In the genomic region with DNA sequence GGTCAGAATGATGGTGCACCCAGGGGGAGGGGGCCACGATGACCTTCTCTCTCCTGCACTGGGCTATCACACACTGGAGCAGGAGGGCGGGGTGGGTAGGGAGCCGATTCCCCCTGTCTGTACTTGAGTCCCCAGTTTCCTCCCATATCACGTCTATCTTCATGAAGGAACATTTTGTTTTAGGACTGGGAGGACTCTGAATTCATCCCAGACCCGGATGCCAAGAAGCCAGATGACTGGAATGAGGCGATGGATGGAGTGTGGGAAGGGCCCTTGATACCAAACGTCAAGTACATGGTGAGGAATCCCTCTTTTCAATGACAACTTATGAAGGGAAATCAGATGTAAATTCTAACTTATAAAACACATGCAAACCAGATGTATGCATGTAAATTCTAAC, we compare ENCODE assay signal across 31 mouse cellular contexts. TPM values are rescaled to one million over a fixed set of nuclear protein-coding genes. Genes with fewer than 3 reads are reported as not detected.
DNase-seq lines count a peak whose midpoint lies in the region; ATAC-seq and TF ChIP-seq lines count a peak whose summit lies in the region.
"Had no signal": no experiment of that assay in that cellular context is flagged by ENCODE, and none has a peak within 500 bp of the region (broad histone marks: within the 10 kb centered on the region; RNA-seq: fewer than 3 reads in every experiment).

No protein-coding gene starts in this region.

- TF ChIP-seq POLR2A in heart, adult 2 months (IDR thresholded peaks at IDR 0.05; ENCODE audit: insufficient read depth, low read depth, low read length), result no peak

- no peak overlapping the region for H3K27ac ChIP-seq in heart, embryonic 12.5 days (ENCODE audit: poor library complexity, severe bottlenecking)
- no peak overlapping the region; the same call in none of the 2 replicates for H3K27ac ChIP-seq in heart, adult 2 months
- H3K27ac ChIP-seq in midbrain, embryonic 10.5 days (replicated peaks), result no peak overlapping the region
- H3K27ac ChIP-seq: embryonic facial prominence, embryonic 10.5 days; embryonic facial prominence, embryonic 13.5 days; forebrain, embryonic 12.5 days; forebrain, embryonic 15.5 days; hindbrain, embryonic 14.5 days; hindbrain, postnatal 0 days had no signal

- 65% methylated on average over 7 of the region's 7 CpGs for whole genome bisulfite sequencing in heart, embryonic 12.5 days
- WGBS in heart, adult 2 months, result 66% methylated on average over 7 of the region's 7 CpGs
- WGBS in midbrain, embryonic 10.5 days, result 87% methylated on average over 7 of the region's 7 CpGs

- no peak for TF ChIP-seq EP300 in heart, adult 2 months (IDR thresholded peaks at IDR 0.05; ENCODE audit: insufficient read depth, low read depth, low read length)

- no peak overlapping the region for H3K4me3 ChIP-seq in heart, embryonic 12.5 days
- no peak overlapping the region for H3K4me3 ChIP-seq in heart, adult 2 months
- H3K4me3 ChIP-seq in midbrain, embryonic 10.5 days, result no peak overlapping the region
- H3K4me3 ChIP-seq: embryonic facial prominence, embryonic 10.5 days; embryonic facial prominence, embryonic 13.5 days; erythroblast, embryonic 14.5 days; forebrain, embryonic 12.5 days; forebrain, embryonic 15.5 days had no signal

- no peak for ATAC-seq in heart, embryonic 12.5 days (ENCODE audit: insufficient number of reproducible peaks, low FRiP score)
- ATAC-seq: forebrain, embryonic 15.5 days; hindbrain, postnatal 0 days; inflammation-experienced regulatory T-cells, adult 6 months; intestine, embryonic 16.5 days had no signal

- no peak overlapping the region for H3K4me2 ChIP-seq in heart, embryonic 12.5 days
- H3K4me2 ChIP-seq: embryonic facial prominence, embryonic 13.5 days; forebrain, embryonic 12.5 days; forebrain, embryonic 15.5 days; hindbrain, embryonic 14.5 days had no signal

- peaks cover 13% of the 10 kb centered on the region; the same call in 1 of the 2 replicates for H3K4me1 ChIP-seq in heart, embryonic 12.5 days (replicated peaks)
- H3K4me1 ChIP-seq in heart, adult 2 months (ENCODE audit: control insufficient read depth, insufficient read depth, low read length), result peaks cover 2% of the 10 kb centered on the region; the same call in 1 of the 2 replicates
- peaks cover 9% of the 10 kb centered on the region; the same call in 1 of the 2 replicates for H3K4me1 ChIP-seq in midbrain, embryonic 10.5 days
- H3K4me1 ChIP-seq: forebrain, embryonic 12.5 days had no signal

- H3K36me3 ChIP-seq in heart, embryonic 12.5 days, result no peaks in the 10 kb centered on the region
- no peaks in the 10 kb centered on the region for H3K36me3 ChIP-seq in heart, adult 2 months (ENCODE audit: control insufficient read depth, insufficient read depth, low read length)
- H3K36me3 ChIP-seq in midbrain, embryonic 10.5 days, result no peaks in the 10 kb centered on the region
- H3K36me3 ChIP-seq: embryonic facial prominence, embryonic 10.5 days; embryonic facial prominence, embryonic 13.5 days; forebrain, embryonic 12.5 days; forebrain, embryonic 15.5 days had no signal

- no peak overlapping the region for H3K9ac ChIP-seq in heart, embryonic 12.5 days
- H3K9ac ChIP-seq in heart, adult 2 months (ENCODE audit: low read depth, low read length), result no peak overlapping the region
- H3K9ac ChIP-seq: embryonic facial prominence, embryonic 13.5 days; forebrain, embryonic 12.5 days; forebrain, embryonic 15.5 days; hindbrain, embryonic 14.5 days had no signal

- no peaks in the 10 kb centered on the region for H3K27me3 ChIP-seq in heart, embryonic 12.5 days (replicated peaks)
- H3K27me3 ChIP-seq in heart, adult 2 months (ENCODE audit: control insufficient read depth, insufficient read depth, low read length), result no peaks in the 10 kb centered on the region
- no peaks in the 10 kb centered on the region for H3K27me3 ChIP-seq in midbrain, embryonic 10.5 days (ENCODE audit: low read depth, poor library complexity, severe bottlenecking)
- H3K27me3 ChIP-seq: embryonic facial prominence, embryonic 13.5 days; forebrain, embryonic 12.5 days; forebrain, embryonic 15.5 days had no signal

- H3K79me2 ChIP-seq in heart, adult 2 months (replicated peaks; ENCODE audit: control insufficient read depth, insufficient read depth, low read length), result no peaks in the 10 kb centered on the region

- TF ChIP-seq CTCF in heart, adult 2 months (IDR thresholded peaks at IDR 0.05), result no peak

- intact Hi-C loops in heart, postnatal 25 days (cut with DNase I), result no loop called here
- intact Hi-C loops in heart, adult 2 months (cut with DNase I), result no loop called here

- DNase-seq in heart, adult 11 months, result peak; percentile 98
- DNase-seq in heart, postnatal 25 days (ENCODE audit: low spot score), result peak; percentile 38
- no peak for DNase-seq in heart, adult 2 months
- DNase-seq in ES-CJ7 (ENCODE audit: low read depth, low spot score) (peak; percentile 59), ZHBTc4 (ENCODE audit: low read depth, low spot score) (peak; percentile 43)
- no peak for DNase-seq in midbrain, embryonic 10.5 days (ENCODE audit: low spot score)
- no peak for DNase-seq in thymus, postnatal 4 days
- DNase-seq: adrenal gland, adult 2 months; adrenal gland, postnatal 14 days; B cell, adult 2 months; cerebellum, adult 11-12 months; cerebellum, adult 8-10 months; cerebellum, postnatal 10 days; cerebellum, postnatal 36 days; embryo, embryonic 11 days; gastrocnemius, postnatal 10 days; heart, postnatal 4 days; kidney, adult 18-20 months had no signal

- H3K9me3 ChIP-seq in heart, embryonic 12.5 days (replicated peaks), result no peaks in the 10 kb centered on the region
- H3K9me3 ChIP-seq in midbrain, embryonic 10.5 days (replicated peaks), result no peaks in the 10 kb centered on the region
- H3K9me3 ChIP-seq: embryonic facial prominence, embryonic 10.5 days; embryonic facial prominence, embryonic 13.5 days; forebrain, embryonic 12.5 days; forebrain, embryonic 15.5 days had no signal

RNA-seq across cellular contexts. Expression of a gene that starts 10.2 kb away (rescaled TPM):
- polyA plus RNA-seq in heart, embryonic 12.5 days (2016; fragmentation: Nextera tagmentation; extraction: Ambion mirVana), result 0.60 and 0.61 TPM in 2 replicates
- total RNA-seq in heart, postnatal 25 days (2021), result under 1 TPM in 1 of 2 experiments, not detected in 1; 0.59 TPM
- not detected for total RNA-seq in heart, adult 2 months (2021)
- polyA plus RNA-seq in heart, adult 2 months (2012; rRNA removed), result 0.15 TPM in 1 of 2 replicates, not detected in the other
- polyA plus RNA-seq in midbrain, embryonic 10.5 days (2016; fragmentation: Nextera tagmentation; extraction: Ambion mirVana), result 0.07 and 0.27 TPM in 2 replicates
- total RNA-seq: CH12.LX; gastrocnemius, postnatal 10 days; heart, postnatal 4 days; MEL had no signal
- polyA plus RNA-seq: adrenal gland, adult 2 months; erythroblast, embryonic 14.5 days; forebrain, embryonic 12.5 days; heart, postnatal 0 days; inflammation-experienced regulatory T-cells, adult 6 months had no signal

RNA-seq across cellular contexts. Expression of a gene that starts 35.6 kb away (rescaled TPM):
- 41.6 and 44.4 TPM in 2 replicates for polyA plus RNA-seq in heart, embryonic 12.5 days (2016; fragmentation: Nextera tagmentation; extraction: Ambion mirVana)
- 10 to 100 TPM; 42.6 to 47.6 TPM for total RNA-seq in heart, postnatal 25 days (2021)
- 10 to 100 TPM; 43.1 to 46.8 TPM for total RNA-seq in heart, adult 2 months (2021)
- 9.9 and 19.3 TPM in 2 replicates for polyA plus RNA-seq in heart, adult 2 months (2012; rRNA removed)
- polyA plus RNA-seq in midbrain, embryonic 10.5 days (2016; fragmentation: Nextera tagmentation; extraction: Ambion mirVana), result 34.1 and 42.4 TPM in 2 replicates

RNA-seq across cellular contexts. Expression of a gene that starts 42.4 kb away (rescaled TPM):
- polyA plus RNA-seq in heart, embryonic 12.5 days (2016; fragmentation: Nextera tagmentation; extraction: Ambion mirVana), result 48.3 and 53.0 TPM in 2 replicates
- total RNA-seq in heart, postnatal 25 days (2021), result 100 to 1,000 TPM; 104 to 105 TPM
- 100 to 1,000 TPM in 1 of 2 experiments, 10 to 100 TPM in 1; 91.6 to 102 TPM for total RNA-seq in heart, adult 2 months (2021)
- 92.3 and 142 TPM in 2 replicates for polyA plus RNA-seq in heart, adult 2 months (2012; rRNA removed)
- polyA plus RNA-seq in midbrain, embryonic 10.5 days (2016; fragmentation: Nextera tagmentation; extraction: Ambion mirVana), result 58.3 and 65.6 TPM in 2 replicates

Comparison
In these comparisons a context has a peak if more than half of its experiments do, and no peak if none do; other contexts are left out.
1. DNase-seq: peak in heart, adult 11 months (single experiment), heart, postnatal 25 days (single experiment), ES-CJ7 (single experiment) and ZHBTc4 (single experiment); none in heart, adult 2 months (0 of 2), midbrain, embryonic 10.5 days (single experiment) and thymus, postnatal 4 days (single experiment).